In the genomic region with DNA sequence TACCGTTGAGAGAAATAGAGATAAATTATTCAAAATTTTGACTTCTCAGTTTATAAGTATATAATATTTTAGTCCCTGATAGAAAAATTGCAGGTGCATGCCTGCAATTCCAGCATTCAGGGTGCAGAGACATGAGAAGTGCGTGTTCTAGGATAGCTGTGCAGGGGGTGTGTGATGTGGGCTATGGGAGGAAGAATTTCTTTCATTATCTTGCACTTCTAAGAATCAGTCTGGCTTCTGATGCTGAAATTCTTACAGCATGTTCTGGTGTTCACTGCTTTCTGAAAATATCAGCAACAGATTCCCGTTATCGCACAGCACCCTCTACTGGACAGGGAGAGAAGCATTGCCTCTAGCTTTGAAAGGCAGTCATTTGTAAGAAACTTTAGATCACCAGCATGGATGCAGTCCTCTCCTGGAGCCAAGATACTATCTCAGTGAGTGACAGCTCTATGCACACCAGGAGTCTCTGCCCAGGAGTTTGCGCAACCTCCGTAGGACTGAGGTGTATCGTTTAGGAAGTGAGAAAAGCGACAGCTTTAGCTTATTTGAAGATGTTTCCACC, we compare ENCODE assay signal across 8 mouse cellular contexts.
A peak's percentile ranks its signal among the peaks of the same experiment; 100 is the strongest.
DNase-seq lines count a peak whose midpoint lies in the region; ATAC-seq and TF ChIP-seq lines count a peak whose summit lies in the region.
"Had no signal": no experiment of that assay in that cellular context is flagged by ENCODE, and none has a peak within 500 bp of the region (broad histone marks: within the 10 kb centered on the region; RNA-seq: fewer than 3 reads in every experiment).

No protein-coding gene starts in this region.

- TF ChIP-seq EP300 in MEL (IDR thresholded peaks at IDR 0.05; ENCODE audit: low read depth in 1 of 2, low read length in 2 of 2) = no peak

- no peaks in the 10 kb centered on the region for H3K36me3 ChIP-seq in MEL (ENCODE audit: control insufficient read depth in 1 of 2, insufficient read depth in 2 of 2, low read length in 2 of 2)
- H3K36me3 ChIP-seq in heart, embryonic 16.5 days (ENCODE audit: control insufficient read depth, insufficient read depth) = no peaks in the 10 kb centered on the region

- TF ChIP-seq RAD21 in MEL (IDR thresholded peaks at IDR 0.05; ENCODE audit: low read depth, low read length) = peak; percentile 97

- no peak overlapping the region for H3K9ac ChIP-seq in MEL (ENCODE audit: control insufficient read depth, low read depth, low read length, poor library complexity, severe bottlenecking)
- no peak overlapping the region for H3K9ac ChIP-seq in heart, embryonic 16.5 days (ENCODE audit: low read length)

- WGBS in bone marrow, adult 2 months = 20% methylated on average over 8 of the region's 8 CpGs
- WGBS in heart, embryonic 16.5 days = 16% methylated on average over 8 of the region's 8 CpGs

- no peaks in the 10 kb centered on the region for H3K27me3 ChIP-seq in MEL (ENCODE audit: control insufficient read depth in 1 of 2, insufficient read depth in 2 of 2, low read length in 2 of 2)
- H3K27me3 ChIP-seq in heart, embryonic 16.5 days (ENCODE audit: control insufficient read depth, insufficient read depth, low read length) = no peaks in the 10 kb centered on the region

- no peaks in the 10 kb centered on the region for H3K9me3 ChIP-seq in MEL (replicated peaks; ENCODE audit: insufficient read depth, low read length)
- H3K9me3 ChIP-seq in heart, embryonic 16.5 days (replicated peaks; ENCODE audit: control insufficient read depth, low read length) = no peaks in the 10 kb centered on the region

- H3K4me3 ChIP-seq in MEL (ENCODE audit: control insufficient read depth in 1 of 2, insufficient read depth in 1 of 2, low read depth in 2 of 2, low read length in 2 of 2) = no peak overlapping the region
- H3K4me3 ChIP-seq in bone marrow, adult 2 months (replicated peaks; ENCODE audit: control insufficient read depth, low read depth, low read length) = no peak overlapping the region
- H3K4me3 ChIP-seq in embryonic fibroblast, embryonic 13.5 days (ENCODE audit: insufficient read depth, low read length) = no peak overlapping the region
- H3K4me3 ChIP-seq in heart, embryonic 16.5 days (ENCODE audit: low read length) = no peak overlapping the region
- H3K4me3 ChIP-seq: myocyte had no signal

- DNase-seq in MEL (ENCODE audit: low read depth, low spot score) = peak; percentile 83
- peak; percentile 14 to 42 for DNase-seq in layer of hippocampus, adult 8-10 months (ENCODE audit: low spot score in 2 of 2)
- peak; percentile 68 for DNase-seq in lung, postnatal 36 days
- peak; percentile 47 to 75 for DNase-seq in right cerebral cortex, postnatal 10 days (ENCODE audit: low spot score in 2 of 2)

- H3K79me2 ChIP-seq in MEL (ENCODE audit: control insufficient read depth, insufficient read depth, low read length, poor library complexity) = no peaks in the 10 kb centered on the region

- no peak for TF ChIP-seq POLR2A in MEL (IDR thresholded peaks at IDR 0.05; ENCODE audit: control insufficient read depth in 1 of 2, insufficient read depth in 1 of 2, low read depth in 1 of 2, low read length in 2 of 2, poor library complexity in 1 of 2)
- no peak for TF ChIP-seq POLR2A in bone marrow, adult 2 months (IDR thresholded peaks at IDR 0.05; ENCODE audit: borderline replicate concordance, control insufficient read depth, low read depth, low read length)
- no peak for TF ChIP-seq POLR2A in embryonic fibroblast, embryonic 13.5 days (IDR thresholded peaks at IDR 0.05; ENCODE audit: low read depth, low read length)

- ATAC-seq in heart, embryonic 16.5 days (replicated peaks; ENCODE audit: extremely low read depth, insufficient read depth, low FRiP score) = no peak

- H3K27ac ChIP-seq in MEL (ENCODE audit: control insufficient read depth, low read depth, low read length) = no peak overlapping the region
- H3K27ac ChIP-seq in bone marrow, adult 2 months (ENCODE audit: control insufficient read depth, insufficient read depth, low read depth, low read length, poor library complexity) = no peak overlapping the region
- no peak overlapping the region for H3K27ac ChIP-seq in embryonic fibroblast, embryonic 13.5 days (ENCODE audit: insufficient read depth, low read length)
- H3K27ac ChIP-seq in heart, embryonic 16.5 days (ENCODE audit: low read length) = no peak overlapping the region

- H3K4me1 ChIP-seq in MEL (ENCODE audit: control insufficient read depth in 1 of 2, insufficient read depth in 2 of 2, low read length in 2 of 2) = no peaks in the 10 kb centered on the region
- H3K4me1 ChIP-seq in bone marrow, adult 2 months (ENCODE audit: control insufficient read depth, insufficient read depth, low read length) = no peaks in the 10 kb centered on the region
- H3K4me1 ChIP-seq in embryonic fibroblast, embryonic 13.5 days (ENCODE audit: control insufficient read depth, insufficient read depth, low read length) = no peaks in the 10 kb centered on the region
- H3K4me1 ChIP-seq in heart, embryonic 16.5 days (ENCODE audit: control insufficient read depth, insufficient read depth, low read length) = no peaks in the 10 kb centered on the region

- TF ChIP-seq CTCF in MEL (IDR thresholded peaks at IDR 0.05 in 2 of 3, conservative IDR thresholded peaks at IDR 0.05 in 1 of 3; ENCODE audit: control insufficient read depth in 1 of 3, insufficient read depth in 1 of 3, low read depth in 2 of 3, low read length in 3 of 3, poor library complexity in 1 of 3, severe bottlenecking in 1 of 3) = peak; percentile 70 to 98 (median 91)
- peak; percentile 16; the same call in 1 of the 2 replicates for TF ChIP-seq CTCF in bone marrow, adult 2 months (IDR thresholded peaks at IDR 0.05; ENCODE audit: control insufficient read depth, insufficient read depth, low read length)
- peak; percentile 10; the same call in 1 of the 2 replicates for TF ChIP-seq CTCF in embryonic fibroblast, embryonic 13.5 days (IDR thresholded peaks at IDR 0.05; ENCODE audit: borderline replicate concordance, insufficient read depth, low read length)

- H3K4me2 ChIP-seq in heart, embryonic 16.5 days (ENCODE audit: low read depth, low read length) = peak overlapping the region; percentile 12; the same call in 1 of the 2 replicates

TF ChIP-seq in MEL, 35 proteins besides CTCF, POLR2A, EP300 and RAD21:
- no peak for TF ChIP-seq RCOR1 (IDR thresholded peaks at IDR 0.05; ENCODE audit: low read depth, low read length)
- TF ChIP-seq USF2 (IDR thresholded peaks at IDR 0.05; ENCODE audit: borderline replicate concordance in 1 of 2, insufficient read depth in 1 of 2, low read depth in 1 of 2, low read length in 2 of 2) = no peak
- no peak for TF ChIP-seq POLR2AphosphoS5 (IDR thresholded peaks at IDR 0.05; ENCODE audit: borderline replicate concordance, low read depth, low read length)
- no peak for TF ChIP-seq SIN3A (IDR thresholded peaks at IDR 0.05; ENCODE audit: low read length)
- no peak for TF ChIP-seq CHD1 (IDR thresholded peaks at IDR 0.05; ENCODE audit: low read depth, low read length)
- no peak for TF ChIP-seq MXI1 (IDR thresholded peaks at IDR 0.05; ENCODE audit: low read depth, low read length)
- no peak for TF ChIP-seq TAL1 (IDR thresholded peaks at IDR 0.05; ENCODE audit: low read length)
- TF ChIP-seq NRF1 (IDR thresholded peaks at IDR 0.05; ENCODE audit: insufficient read depth, low read depth, low read length, poor library complexity, severe bottlenecking) = peak; percentile 45; the same call in 1 of the 2 replicates
- TF ChIP-seq MYC (IDR thresholded peaks at IDR 0.05; ENCODE audit: low read depth, low read length) = no peak
- TF ChIP-seq JUND (IDR thresholded peaks at IDR 0.05; ENCODE audit: low read depth, low read length) = no peak
- peak; percentile 97 for TF ChIP-seq SMC3 (IDR thresholded peaks at IDR 0.05; ENCODE audit: low read depth, low read length)
- TF ChIP-seq GATA1 (IDR thresholded peaks at IDR 0.05; ENCODE audit: low read depth, low read length) = peak; percentile 31; the same call in 1 of the 2 replicates
- no peak for TF ChIP-seq MAFK (IDR thresholded peaks at IDR 0.05; ENCODE audit: borderline replicate concordance, low read depth, low read length)
- no peak for TF ChIP-seq CHD2 (IDR thresholded peaks at IDR 0.05; ENCODE audit: low read length)
- peak; percentile 94 for TF ChIP-seq ZC3H11A (IDR thresholded peaks at IDR 0.05; ENCODE audit: low read depth, low read length)
- TF ChIP-seq E2F4 (IDR thresholded peaks at IDR 0.05; ENCODE audit: borderline replicate concordance, low read depth, low read length) = no peak
- no peak for TF ChIP-seq KAT2A (conservative IDR thresholded peaks at IDR 0.05; ENCODE audit: low read depth, low read length)
- no peak for TF ChIP-seq HCFC1 (IDR thresholded peaks at IDR 0.05; ENCODE audit: low read depth, low read length)
- TF ChIP-seq MAX (IDR thresholded peaks at IDR 0.05; ENCODE audit: low read length) = no peak
- no peak for TF ChIP-seq MEF2A (IDR thresholded peaks at IDR 0.05; ENCODE audit: extremely low read depth, insufficient replicate concordance, low read depth, low read length, poor library complexity, severe bottlenecking)

Comparison
In these comparisons a context has a peak if more than half of its experiments do, and no peak if none do; other contexts are left out.
1. DNase-seq: peak in every context shown above with its lines; median percentile 83 in MEL; 68 in lung, postnatal 36 days; 61 in right cerebral cortex, postnatal 10 days; 28 in layer of hippocampus, adult 8-10 months.
2. CTCF ChIP-seq: peak in every context shown above with its lines; median percentile 91 in MEL; 16 in bone marrow, adult 2 months; 10 in embryonic fibroblast, embryonic 13.5 days.